Mouse (Mus musculus) frontal cortex, adult (tissue): Measurements from ENCODE around the gene Dnah3.

Experiments
- ATAC-seq: cut with Nextera tagmentation; 2 replicates; pipeline ENCODE4 v1.9.2; 2017; ENCODE audit warnings: mild to moderate bottlenecking, moderate library complexity, mixed read lengths; ENCODE audit not compliant: low TSS enrichment

The Dnah3 gene

DNA sequence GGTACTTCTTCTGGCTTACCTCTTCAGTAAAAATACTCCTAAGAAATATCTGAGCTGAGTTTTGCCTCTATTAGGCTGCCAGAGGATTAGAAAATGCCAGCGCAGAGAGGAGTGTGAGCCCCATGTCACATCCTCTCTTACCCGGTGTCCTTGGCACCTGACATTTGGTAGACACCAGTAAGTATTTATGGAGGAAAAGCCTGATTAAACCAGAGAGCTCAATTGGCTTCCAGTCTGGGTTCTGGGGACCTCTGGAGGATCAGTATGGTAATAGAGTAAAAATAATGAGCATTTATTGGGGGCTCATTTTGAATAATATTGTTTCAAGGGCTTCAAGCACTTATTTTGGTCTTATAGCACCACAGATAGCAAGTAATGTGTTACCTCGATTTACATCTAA, 39.6 kb downstream of the Dnah3 start:
- no peak for ATAC-seq

DNA sequence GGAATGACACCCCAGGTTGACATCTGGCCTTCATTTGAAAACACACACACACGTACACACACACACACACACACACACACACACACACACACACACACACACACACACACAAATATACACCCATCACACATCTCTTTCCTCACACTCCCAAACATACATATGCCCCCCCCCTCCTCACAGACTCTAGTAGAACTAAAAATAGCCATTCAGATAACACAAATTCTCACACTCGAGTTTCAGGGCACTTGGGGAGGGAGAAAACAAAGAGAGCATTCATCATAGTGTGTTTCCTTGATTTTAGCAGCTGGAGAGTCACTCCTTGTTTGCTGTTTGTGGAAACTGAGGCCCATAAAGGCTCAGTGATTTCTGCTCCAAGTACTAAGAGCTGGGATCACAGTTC, 41.1 kb downstream of the Dnah3 start:
- no peak for ATAC-seq

DNA sequence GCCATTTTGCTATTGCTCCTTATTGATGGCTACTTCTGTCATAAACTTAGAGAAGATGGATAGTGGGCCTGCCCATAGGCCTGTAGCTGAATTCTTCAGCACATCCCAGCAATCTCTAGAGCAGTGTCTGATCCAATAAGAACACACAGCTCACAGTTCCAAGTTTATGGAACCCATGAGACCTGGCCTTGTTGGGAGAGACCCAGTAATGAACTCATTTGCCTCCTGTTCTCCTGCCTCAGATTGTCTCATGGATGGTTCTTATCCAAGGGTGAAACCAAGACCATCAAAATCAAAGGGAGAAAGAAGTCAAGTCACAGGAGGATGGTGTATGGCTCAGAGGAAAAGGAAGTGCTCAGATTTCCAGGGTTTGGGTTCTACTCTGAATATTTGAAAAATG, 44.6 kb downstream of the Dnah3 start:
- no peak for ATAC-seq

DNA sequence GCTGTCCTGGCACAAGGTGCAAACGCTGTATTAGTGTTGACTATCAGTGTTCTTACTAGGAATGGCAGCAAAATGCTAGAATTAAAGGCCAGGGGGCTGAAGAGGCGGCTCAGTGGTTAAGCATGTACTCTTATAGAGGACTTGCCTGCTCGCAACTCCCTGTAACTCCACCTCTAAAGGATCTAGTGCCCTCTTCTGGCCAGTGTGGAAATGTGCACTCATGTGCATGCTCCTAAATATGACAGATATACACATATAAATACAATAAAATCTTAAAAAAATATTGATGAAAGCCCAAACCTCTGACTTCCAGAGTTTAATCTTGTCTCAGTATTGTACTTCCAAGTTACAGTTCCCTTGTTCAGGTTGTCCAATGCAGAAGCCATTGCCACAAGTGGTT, 51.1 kb downstream of the Dnah3 start:
- ATAC-seq: no peak

DNA sequence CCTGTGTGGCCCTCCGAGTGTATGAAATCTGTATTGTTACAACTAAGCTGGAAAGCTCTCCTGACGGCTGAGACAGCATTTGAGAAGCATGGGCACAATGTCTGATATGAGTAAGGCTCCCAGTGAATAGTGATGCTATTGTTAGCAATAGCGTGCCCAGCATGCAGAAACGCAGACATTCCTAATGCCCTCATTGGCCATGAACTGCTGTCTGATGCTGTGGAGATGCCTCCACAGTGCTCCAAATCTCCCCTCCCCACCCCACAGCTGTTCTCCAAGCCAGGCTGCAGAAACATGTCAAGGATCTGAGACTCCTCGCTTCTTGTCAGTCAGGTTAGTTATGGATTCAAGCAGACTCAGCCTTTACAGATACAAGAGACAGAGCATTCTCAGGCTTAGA, 58.7 kb downstream of the Dnah3 start:
- ATAC-seq: peak; percentile 81

DNA sequence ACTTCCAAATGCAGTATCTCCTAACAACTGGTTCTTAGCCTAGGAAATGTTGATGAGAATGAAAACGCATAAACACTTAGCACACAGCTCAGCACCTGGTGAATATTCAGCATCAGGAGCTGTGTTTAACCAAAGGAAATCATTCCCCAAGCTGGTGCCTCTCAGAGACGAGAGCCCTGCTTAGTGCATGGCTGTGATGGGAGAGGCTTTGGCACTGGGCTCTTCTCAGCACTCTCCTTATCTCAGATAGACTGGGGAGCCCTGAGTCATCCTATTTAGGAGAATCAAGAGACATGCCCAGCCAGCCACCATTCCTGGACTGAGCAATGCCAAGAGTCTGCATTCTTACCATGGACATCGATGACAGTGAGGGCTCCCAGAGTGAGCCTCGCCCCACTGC, 60.1 kb downstream of the Dnah3 start:
- ATAC-seq: peak; percentile 41; the same call in 1 of the 2 replicates

DNA sequence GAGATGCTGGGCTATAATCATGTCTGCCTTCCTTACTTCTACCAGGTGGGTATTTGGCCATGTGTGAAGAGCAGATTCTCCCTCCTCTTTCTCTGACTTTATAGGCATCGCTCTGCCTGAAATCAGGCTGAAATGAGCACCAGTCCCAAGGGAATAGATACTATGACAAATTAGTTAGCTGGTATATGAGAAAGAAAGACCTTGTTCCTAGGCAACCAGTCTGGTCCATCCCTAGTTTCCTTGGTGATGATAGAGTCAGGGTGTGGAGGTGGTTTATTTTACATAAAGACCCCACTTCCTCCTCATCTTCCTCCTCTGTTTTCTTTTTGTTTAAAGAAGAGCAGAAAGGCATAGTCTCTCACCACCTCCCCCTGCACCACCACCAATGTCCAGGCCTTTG, 60.5 kb downstream of the Dnah3 start:
- 0 out of 2 replicates have a peak, but pooled peaks have one; percentile 27 for ATAC-seq

DNA sequence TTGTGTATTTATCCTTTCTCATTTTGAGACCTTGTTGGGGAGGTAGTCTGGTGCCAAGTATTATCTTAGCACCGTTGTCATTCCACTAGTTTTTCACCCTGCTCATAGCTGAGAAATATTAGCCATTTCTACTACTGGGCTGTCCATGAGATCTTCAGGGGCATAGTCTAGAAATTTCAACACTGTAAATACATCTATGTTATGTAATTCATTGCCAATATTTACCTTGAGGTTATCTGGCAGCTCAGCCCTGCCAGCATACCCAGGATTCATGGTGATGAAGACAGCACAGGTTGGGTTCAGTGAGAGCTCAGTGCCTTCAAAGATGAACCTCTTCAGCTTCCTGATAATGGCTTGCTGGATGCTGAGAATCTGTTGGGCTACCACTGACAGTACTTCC, 66.4 kb downstream of the Dnah3 start:
- no peak for ATAC-seq

DNA sequence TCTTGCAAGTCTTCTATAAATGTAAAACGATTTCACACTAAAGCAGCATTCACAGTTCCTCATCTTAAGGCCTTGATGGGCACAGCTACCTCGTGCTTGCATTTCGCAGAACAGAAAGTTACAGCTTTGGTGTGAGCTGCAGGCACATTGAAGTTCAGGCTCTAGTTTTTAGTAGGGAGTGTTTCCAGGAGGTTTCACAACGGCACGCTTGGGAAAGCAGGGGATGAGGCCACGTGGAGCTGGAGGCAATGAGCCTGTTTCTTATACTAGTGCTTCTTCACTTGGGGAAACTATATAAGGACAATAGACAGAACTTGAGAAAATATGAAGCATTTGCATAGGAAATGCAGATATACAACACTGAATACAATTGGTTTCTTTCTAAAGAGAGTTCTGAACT, 98.0 kb downstream of the Dnah3 start:
- ATAC-seq: no peak

DNA sequence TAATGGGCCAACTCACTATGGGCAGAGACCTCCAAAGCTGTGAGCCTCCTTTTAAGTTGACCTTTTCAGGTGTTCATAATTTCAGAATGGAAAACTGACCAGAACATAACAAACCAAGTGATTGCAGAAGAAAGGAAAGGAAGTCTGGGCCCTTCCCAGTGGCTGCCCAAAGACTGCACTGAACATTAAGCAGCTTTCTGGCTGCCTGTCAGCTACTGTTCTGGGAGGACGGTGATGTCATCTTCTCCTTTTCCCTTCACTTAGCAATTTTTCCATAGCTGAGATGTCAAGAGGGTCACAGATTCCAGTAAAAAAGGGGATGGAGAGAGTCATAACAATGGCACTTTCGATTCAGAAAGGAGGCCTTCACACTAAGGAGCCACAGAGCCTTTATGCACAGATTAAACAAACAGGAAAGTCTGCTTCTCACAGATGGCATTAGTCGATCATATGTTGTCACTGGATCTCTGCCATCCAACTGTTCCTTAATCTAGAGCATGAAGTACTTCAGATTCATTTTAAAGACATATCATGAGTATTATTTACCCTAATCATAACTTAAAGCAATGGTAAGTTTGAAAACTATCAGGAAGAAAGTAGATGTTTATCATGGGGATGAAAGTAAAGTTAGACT, 109.7 kb downstream of the Dnah3 start:
- ATAC-seq: no peak

DNA sequence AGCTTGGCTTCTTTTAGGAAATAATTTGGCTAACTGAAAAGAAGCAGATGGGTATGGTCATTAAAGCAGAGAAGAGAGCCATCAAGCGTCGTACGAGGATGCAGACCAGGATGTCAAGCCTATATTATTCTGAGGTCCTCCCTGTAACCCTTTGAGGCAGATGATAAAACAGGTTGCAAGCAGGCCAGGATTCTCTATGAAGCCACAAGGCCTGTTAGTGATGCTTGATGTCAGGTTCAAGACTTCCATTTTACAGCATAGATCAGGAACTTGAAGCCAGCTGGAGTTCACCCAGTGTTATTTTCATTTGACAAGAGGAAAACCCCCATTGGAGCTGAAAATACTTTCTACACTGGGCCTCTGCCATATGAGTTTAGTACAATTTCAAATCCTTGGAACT, 114.9 kb downstream of the Dnah3 start:
- no peak for ATAC-seq

DNA sequence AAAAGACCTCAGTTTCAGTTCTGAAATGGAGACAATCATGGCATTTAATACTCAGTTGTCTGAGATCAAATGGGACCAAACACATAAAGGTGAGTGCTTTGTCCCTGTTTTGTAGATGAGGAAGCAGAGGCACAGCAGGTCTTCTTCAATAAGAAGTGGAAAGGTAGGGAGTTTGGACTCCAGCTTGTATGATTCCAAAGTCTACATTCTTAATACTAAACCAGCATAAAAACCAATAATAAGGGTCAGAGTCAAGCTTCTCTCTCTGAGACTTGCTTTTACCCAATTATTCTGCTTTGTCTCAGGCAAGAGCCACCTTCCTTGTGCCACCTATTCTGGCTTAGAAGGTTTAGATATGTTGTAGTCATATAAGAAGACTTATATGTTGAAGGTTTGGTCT, 116.5 kb downstream of the Dnah3 start:
- no peak for ATAC-seq

DNA sequence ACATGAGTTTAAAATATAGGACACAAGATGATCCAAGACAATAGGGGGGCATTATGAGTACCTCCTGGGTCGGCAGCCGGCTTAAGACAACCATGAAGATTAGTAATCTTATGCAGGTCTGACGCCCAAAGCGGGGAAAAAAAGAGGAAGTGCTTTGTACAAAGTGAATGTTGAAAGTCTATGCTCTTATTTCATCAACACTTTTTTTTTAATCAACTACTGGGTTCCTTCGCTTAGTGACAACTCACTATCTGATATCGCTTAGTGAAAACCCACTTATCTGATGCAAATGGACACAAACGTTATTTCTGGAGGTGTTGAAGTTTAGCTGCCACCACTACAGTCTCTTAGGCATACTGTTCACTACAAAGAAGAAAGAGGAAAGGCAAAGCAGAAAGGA, 117.5 kb downstream of the Dnah3 start:
- ATAC-seq: no peak

DNA sequence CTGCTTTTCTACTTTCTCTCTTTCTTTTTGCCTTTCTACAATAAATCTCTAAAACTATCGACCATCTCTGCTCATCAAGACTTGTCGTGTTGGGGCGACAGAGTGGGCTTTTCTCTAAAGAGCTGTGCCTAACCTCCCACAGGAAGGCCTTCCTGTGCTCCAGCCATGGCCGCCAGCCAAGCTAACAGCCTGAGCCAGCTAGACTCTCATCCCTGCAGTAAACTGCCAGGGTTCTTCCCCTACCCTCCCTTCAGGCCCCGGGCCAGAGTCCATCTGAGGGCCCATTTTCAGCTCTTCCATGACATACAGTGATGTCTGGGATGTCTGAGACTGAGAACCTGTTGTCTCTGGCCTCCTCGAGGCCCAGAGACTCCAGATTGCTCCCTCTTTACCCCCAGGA, 118.8 kb downstream of the Dnah3 start:
- ATAC-seq: no peak

DNA sequence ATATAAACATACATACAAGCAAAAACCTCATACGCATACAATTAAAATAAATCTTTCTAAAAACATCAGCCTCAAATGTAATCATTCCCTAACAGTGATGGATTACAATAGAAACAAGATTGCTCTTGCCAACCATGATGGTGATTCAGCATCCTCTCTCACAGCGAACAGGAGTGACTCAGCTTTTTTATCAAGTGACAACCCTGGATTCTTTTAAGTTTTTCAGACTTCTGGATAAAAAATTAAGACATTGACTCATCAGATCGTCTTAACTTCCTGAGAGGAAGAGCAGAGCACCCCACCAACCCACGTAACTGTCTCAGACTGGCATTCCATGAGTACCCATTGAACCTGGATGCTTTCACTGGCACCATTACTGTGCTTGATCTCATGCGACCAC, 120.9 kb downstream of the Dnah3 start:
- ATAC-seq: peak; percentile 31; the same call in 1 of the 2 replicates

DNA sequence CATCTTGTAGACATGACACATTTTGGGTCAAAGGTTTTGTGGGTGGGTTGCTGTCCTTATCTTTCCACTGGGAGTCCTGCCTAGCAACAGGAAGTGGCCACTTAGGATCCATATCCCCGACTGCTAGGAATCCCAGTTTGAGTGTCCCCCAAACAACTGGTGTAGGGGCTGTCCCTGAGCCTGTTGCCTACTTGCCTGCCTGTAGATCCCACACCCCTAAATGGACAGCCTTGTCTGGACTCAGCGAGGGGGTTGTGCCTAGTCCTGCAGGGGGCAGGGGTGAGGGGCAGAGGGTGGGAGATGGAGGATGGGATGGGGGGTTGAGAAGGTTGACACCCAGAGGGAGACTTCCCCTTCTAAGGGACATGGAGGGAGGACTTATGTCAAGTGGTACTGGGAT, 125.8 kb downstream of the Dnah3 start:
- ATAC-seq: no peak

DNA sequence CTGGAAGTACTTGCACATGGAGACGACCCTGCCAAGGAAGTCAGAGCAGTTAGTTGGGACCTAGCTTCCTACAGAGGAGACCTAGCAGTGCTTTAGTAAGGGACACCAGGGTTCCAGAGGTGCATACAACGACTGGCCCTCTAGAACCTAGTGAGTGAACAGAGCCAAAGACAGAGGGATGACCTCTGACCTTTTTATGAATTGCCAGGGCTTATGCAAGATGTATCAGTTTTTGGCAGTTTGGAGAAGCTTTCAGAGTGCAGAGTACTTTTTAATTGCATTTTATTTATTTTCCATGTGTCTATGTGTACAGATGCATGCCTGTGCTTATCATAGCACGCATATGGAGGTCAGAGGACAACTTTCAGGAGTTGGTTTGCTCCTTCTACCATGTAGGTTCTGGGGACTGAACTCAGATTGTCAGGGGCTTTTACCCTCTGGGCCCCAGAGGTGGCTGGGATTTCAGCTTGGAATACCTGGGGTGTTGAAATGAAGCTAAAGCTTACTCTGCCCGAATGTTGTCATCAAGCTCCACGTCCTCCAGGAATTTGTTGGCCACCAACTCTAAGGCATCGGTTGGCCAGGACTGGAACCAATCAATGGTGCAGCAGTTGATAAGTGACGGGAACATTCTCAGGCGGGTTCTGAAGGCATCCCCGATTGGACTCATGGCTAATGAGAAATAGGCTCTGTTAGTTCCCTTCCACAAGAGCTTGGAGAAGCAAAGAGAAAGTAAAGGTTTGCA, 129.3 kb downstream of the Dnah3 start:
- no peak for ATAC-seq

DNA sequence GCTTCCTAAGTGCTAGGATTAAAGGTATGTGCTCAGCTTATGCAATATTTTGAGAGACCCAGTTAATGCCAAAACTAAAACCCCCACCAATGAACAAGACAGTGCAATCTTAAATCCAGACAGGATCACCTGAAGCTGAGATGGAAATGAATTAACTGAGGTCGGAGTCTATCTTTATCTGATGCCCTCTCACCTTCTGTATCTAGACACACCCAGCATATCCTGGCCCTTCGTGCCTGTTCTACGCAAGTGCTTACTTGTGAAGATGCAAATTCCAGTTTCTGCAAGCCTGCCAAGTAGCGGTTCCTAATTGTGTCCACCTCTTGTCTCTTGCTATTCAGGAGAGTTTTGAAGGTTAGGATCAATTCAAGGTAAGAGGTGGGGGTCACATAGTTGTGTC, 129.9 kb downstream of the Dnah3 start:
- no peak for ATAC-seq

DNA sequence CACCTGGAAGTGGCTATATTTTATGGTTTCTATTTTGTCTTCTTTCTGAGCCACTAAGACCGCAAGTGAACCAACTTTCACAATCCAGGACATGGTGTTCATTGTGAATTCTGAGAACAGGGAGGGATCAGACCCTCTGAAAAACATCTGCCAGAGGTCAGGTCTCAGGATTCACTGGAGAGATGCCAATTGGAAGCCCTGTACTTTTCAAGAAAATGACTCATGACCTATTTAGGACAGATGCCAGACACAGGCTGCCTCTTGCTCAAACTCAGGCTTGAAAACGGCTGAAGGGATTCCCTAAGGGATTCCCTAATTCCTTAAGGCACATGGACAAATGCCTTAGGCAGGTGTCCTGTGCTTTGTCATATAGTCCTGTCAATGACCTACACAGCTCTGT, 134.0 kb downstream of the Dnah3 start:
- no peak for ATAC-seq

DNA sequence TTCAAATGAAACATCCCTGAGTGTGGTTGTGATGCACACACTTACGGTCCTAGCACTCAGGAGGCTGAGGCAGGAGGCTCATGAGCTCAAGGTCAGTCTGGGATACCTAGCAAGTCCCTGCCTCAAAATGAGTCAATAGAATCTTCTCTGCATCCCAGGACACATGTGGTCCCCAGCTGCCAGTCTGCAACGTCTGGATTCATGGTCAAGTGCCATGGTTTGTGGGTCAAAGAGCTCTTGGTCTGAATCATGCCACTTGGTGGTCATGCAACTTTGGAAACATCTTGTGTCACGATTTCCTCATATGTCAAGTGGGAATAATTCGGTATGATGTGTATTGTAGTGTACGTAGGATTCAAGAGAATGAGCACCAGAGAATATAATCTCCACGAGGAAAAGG, 134.5 kb downstream of the Dnah3 start:
- no peak for ATAC-seq

DNA sequence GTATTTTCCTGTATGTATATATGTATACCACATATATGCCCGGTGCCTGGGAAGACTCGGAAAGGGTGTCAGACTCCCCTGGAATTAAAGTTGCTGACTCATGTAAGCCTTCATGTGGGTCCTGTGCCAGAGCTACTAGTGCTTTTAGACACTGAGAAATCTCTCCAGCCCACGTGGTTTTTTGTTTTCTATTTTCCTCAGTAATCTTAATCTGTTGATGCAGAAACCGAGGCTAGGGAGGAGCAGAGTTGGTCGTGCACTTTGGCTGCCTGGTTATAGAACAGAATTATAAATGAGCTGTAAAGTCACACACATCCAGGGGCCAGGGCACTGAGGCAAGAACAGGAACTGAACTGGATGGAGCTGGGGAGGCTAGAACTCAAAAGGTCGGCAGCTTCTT, 135.1 kb downstream of the Dnah3 start:
- no peak for ATAC-seq

DNA sequence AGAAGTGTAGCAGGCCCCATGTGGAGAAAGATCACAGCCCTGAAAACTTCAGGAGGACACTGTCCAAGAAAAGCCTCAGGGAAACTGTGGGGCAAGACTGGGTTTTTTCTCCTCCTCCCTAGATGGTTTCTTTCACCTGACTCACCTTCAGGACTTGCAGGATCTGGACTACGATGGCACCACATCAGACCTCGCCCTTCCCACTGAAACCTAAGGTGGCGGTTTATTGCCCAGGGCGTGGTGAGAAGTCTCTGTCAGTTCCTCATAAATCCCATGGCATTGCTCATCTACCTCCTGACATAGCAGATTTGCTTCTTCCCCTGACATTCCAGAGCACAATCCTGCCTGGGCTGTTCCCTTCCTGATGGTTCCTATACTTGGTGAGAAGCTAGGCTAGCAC, 135.6 kb downstream of the Dnah3 start:
- no peak for ATAC-seq

DNA sequence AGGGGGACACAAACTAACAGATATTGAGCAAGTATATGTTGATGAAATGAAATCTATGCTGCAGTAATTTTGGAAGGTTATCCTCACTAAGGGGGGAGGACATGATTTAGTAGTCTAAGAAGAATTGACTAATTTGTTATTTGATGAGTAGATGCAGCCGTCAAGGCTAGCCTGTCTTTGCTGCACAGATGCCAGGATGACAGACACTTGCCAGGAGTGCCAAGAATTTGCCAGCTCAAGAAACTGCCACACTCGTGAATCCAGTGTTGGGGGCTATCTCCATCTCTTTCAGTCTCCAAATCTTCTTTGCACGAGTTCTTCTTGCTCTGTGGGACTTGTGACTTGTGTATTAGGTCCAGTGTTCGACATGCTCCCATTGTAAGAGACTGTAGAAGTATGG, 136.0 kb downstream of the Dnah3 start:
- ATAC-seq: no peak

DNA sequence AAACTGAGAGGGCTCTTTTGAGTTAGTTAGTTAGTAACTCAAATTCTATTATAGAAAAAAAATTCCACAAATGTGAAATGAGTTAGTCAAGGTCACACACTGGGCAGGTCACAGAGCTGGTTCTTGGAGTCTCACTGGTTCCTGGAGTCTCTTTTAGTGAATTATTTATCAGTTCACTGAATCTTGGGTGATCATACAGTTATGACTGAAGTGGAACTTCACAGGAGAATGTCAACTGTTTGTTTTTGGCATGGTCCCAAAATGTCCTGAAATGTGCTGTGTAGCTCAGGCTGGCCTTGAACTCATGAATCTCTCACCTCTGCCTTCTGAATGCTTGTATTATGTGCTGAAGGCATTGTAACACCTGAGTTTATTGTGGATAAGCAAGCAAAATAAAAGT, 137.7 kb downstream of the Dnah3 start:
- ATAC-seq: no peak
